Mouse (Mus musculus): ENCODE results near the gene Taok3.
A peak's percentile ranks its signal among the peaks of the same experiment; 100 is the strongest.

Taok3 gene

GRCm38 (mm10) chr5:117119777-117120488 is at the start of gene Taok3:
Gene Taok3, plus strand, starts transcription at chr5:117120129.
- peak; percentile 100 for DNase-seq (ENCODE audit: low spot score)

- DNase-seq (ENCODE audit: low spot score) = no peak
Measured at GRCm38 (mm10) chr5:117087718-117088117, 32.2 kb upstream of the Taok3 start.

GRCm38 (mm10) chr5:117089147-117089546 is 30.8 kb upstream of the Taok3 start:
- no peak for DNase-seq (ENCODE audit: low spot score)

- no peak for DNase-seq (ENCODE audit: low spot score)
Measured at GRCm38 (mm10) chr5:117089786-117090185, 30.1 kb upstream of the Taok3 start.

- no peak for DNase-seq (ENCODE audit: low spot score)
Measured at GRCm38 (mm10) chr5:117094431-117094830, 25.5 kb upstream of the Taok3 start.

- peak; percentile 28 for DNase-seq (ENCODE audit: low spot score)
Measured at GRCm38 (mm10) chr5:117096716-117097115, 23.2 kb upstream of the Taok3 start.

- no peak for DNase-seq (ENCODE audit: low spot score)
Measured at GRCm38 (mm10) chr5:117099008-117099407, 20.9 kb upstream of the Taok3 start.

GRCm38 (mm10) chr5:117099742-117100141 is 20.2 kb upstream of the Taok3 start:
- DNase-seq (ENCODE audit: low spot score) = no peak

GRCm38 (mm10) chr5:117103194-117103929 is 16.6 kb upstream of the Taok3 start:
- DNase-seq (ENCODE audit: low spot score) = no peak

GRCm38 (mm10) chr5:117104329-117104728 is 15.6 kb upstream of the Taok3 start:
- DNase-seq (ENCODE audit: low spot score) = no peak

- DNase-seq (ENCODE audit: low spot score) = no peak
Measured at GRCm38 (mm10) chr5:117105761-117106160, 14.2 kb upstream of the Taok3 start.

- no peak for DNase-seq (ENCODE audit: low spot score)
Measured at GRCm38 (mm10) chr5:117108292-117108691, 11.6 kb upstream of the Taok3 start.

GRCm38 (mm10) chr5:117108731-117109130 is 11.2 kb upstream of the Taok3 start:
- no peak for DNase-seq (ENCODE audit: low spot score)

- DNase-seq (ENCODE audit: low spot score) = no peak
Measured at GRCm38 (mm10) chr5:117109522-117109921, 10.4 kb upstream of the Taok3 start.

- DNase-seq (ENCODE audit: low spot score) = no peak
Measured at GRCm38 (mm10) chr5:117111064-117111773, 8.7 kb upstream of the Taok3 start.

- no peak for DNase-seq (ENCODE audit: low spot score)
Measured at GRCm38 (mm10) chr5:117111774-117112112, 8.2 kb upstream of the Taok3 start.

- no peak for DNase-seq (ENCODE audit: low spot score)
Measured at GRCm38 (mm10) chr5:117113330-117113729, 6.6 kb upstream of the Taok3 start.

GRCm38 (mm10) chr5:117114581-117115192 is 5.2 kb upstream of the Taok3 start:
- DNase-seq (ENCODE audit: low spot score) = no peak

- DNase-seq (ENCODE audit: low spot score) = no peak
Measured at GRCm38 (mm10) chr5:117115193-117115767, 4.6 kb upstream of the Taok3 start.

GRCm38 (mm10) chr5:117115836-117116366 is 4.0 kb upstream of the Taok3 start, which contains the start of gene Suds3:
Gene Suds3, minus strand, starts transcription at chr5:117116113.
- peak; percentile 98 for DNase-seq (ENCODE audit: low spot score)

GRCm38 (mm10) chr5:117116660-117117059 is 3.3 kb upstream of the Taok3 start:
- no peak for DNase-seq (ENCODE audit: low spot score)

GRCm38 (mm10) chr5:117117241-117117640 is 2.7 kb upstream of the Taok3 start:
- DNase-seq (ENCODE audit: low spot score) = no peak

Data from urinary bladder, postnatal 25 days (tissue).